Mouse (Mus musculus) lung, embryonic 15.5 days (tissue): ENCODE results near the gene Kifc1. TPM values are rescaled to one million over a fixed set of nuclear protein-coding genes. Genes with fewer than 3 reads are reported as not detected.

Experiments
- ATAC-seq: fragments of 200-750 bp; cut with Nextera tagmentation; 2 replicates; pipeline ENCODE4 v1.8.0; 2017; ENCODE audit warnings: moderate number of reproducible peaks, borderline replicate concordance; ENCODE audit not compliant: low FRiP score, low TSS enrichment; ENCODE audit errors: extremely low read depth
- H3K27ac ChIP-seq: fragments of 300-500 bp; sonication (generic); 2 replicates; pipeline ENCODE4 v1.5.1; 2015; ENCODE audit warnings: moderate library complexity, mild to moderate bottlenecking, inconsistent platforms
- H3K27me3 ChIP-seq: fragments of 300-500 bp; sonication (generic); 2 replicates; pipeline ENCODE4 v1.6.1; 2015; ENCODE audit warnings: inconsistent platforms
- H3K36me3 ChIP-seq: fragments of 300-500 bp; sonication (generic); 2 replicates; pipeline ENCODE4 v1.6.1; 2015; ENCODE audit warnings: inconsistent platforms
- H3K4me1 ChIP-seq: fragments of 300-500 bp; sonication (generic); 2 replicates; pipeline ENCODE4 v1.6.1; 2015; ENCODE audit warnings: inconsistent platforms
- H3K4me2 ChIP-seq: fragments of 300-500 bp; sonication (generic); 2 replicates; pipeline ENCODE4 v1.6.1; 2015; ENCODE audit warnings: inconsistent platforms, mild to moderate bottlenecking, moderate library complexity
- H3K4me3 ChIP-seq: fragments of 300-500 bp; sonication (generic); 2 replicates; pipeline ENCODE4 v1.5.1; 2015; ENCODE audit warnings: mild to moderate bottlenecking, inconsistent platforms
- H3K9ac ChIP-seq: fragments of 300-500 bp; sonication (generic); 2 replicates; pipeline ENCODE4 v1.6.1; 2015; ENCODE audit warnings: inconsistent platforms
- H3K9me3 ChIP-seq: fragments of 300-500 bp; sonication (generic); 2 replicates; pipeline ENCODE4 v1.6.1; 2016; ENCODE audit warnings: inconsistent platforms
- WGBS: fragments of 180-500 bp; shearing (Covaris S2); methylation state at CpG from one replicate; pipeline ENCODE4 v1.1.7; 2015; 5-methylcytosine and 5-hydroxymethylcytosine counted together
- polyA plus RNA-seq: library from polyadenylated mRNA; unstranded; fragments of >200 nt; fragmentation: Nextera tagmentation; extraction: Ambion mirVana; gene quantifications from 2 replicates; pipeline ENCODE4 v1.2.1, GENCODE M21; 2015

Kifc1 gene
- 10.1 and 10.6 TPM in 2 replicates for polyA plus RNA-seq

- H3K4me1 ChIP-seq: peaks cover 17% of the 10 kb centered on the region; the same call in 1 of the 2 replicates
- no peaks in the 10 kb centered on the region for H3K27me3 ChIP-seq
- peaks cover 7% of the 10 kb centered on the region; the same call in 1 of the 2 replicates for H3K36me3 ChIP-seq
- ATAC-seq: peak; percentile 99
- peak within 1 kb of the TSS; percentile 73 for H3K4me3 ChIP-seq
- peak within 1 kb of the TSS; percentile 62 for H3K4me2 ChIP-seq
- H3K27ac ChIP-seq: peak within 1 kb of the TSS; percentile 75
- WGBS: under 1% methylated on average over 49 of the region's 49 CpGs
- no peaks in the 10 kb centered on the region for H3K9me3 ChIP-seq
- H3K9ac ChIP-seq: peak within 1 kb of the TSS; percentile 66
Measured at GRCm38 (mm10) chr17:33890533-33891059, at the start of gene Kifc1. TSS of gene Kifc1 (minus strand) at chr17:33890661.

GRCm38 (mm10) chr17:33938783-33939182 is 48.3 kb upstream of the Kifc1 start:
- Histone ChIP-seq H3K27ac (no peak overlapping the region), H3K9ac (no peak overlapping the region), H3K36me3 (peaks cover 30% of the 10 kb centered on the region; the same call in 1 of the 2 replicates), H3K27me3 (no peaks in the 10 kb centered on the region), H3K4me2 (peak overlapping the region; percentile 94), H3K4me1 (peaks cover 21% of the 10 kb centered on the region), H3K4me3 (peak overlapping the region; percentile 93), H3K9me3 (no peaks in the 10 kb centered on the region)
- 75% methylated on average over 11 of the region's 11 CpGs for WGBS
- no peak for ATAC-seq

DNA sequence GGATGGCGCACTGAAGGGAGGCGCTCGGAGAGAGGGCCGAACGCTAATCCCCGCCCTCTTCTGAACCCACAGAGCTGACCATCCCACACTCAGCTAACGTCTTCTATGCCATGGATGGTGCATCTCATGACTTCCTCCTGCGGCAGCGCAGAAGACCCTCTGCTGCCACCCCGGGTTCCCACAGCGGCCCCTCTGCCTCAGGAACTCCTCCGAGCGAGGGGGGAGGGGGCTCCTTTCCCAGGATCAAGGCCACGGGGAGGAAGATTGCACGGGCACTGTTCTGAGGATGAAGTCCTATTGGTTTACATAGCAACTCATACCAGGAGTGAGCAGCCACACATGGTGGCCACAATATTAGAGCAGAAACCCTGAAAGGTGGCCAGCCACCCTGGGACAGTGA is 46.5 kb upstream of the Kifc1 start:
- 77% methylated on average over 15 of the region's 15 CpGs for WGBS
- Histone ChIP-seq H3K36me3 (peaks cover 36% of the 10 kb centered on the region; the same call in 1 of the 2 replicates), H3K27ac (no peak overlapping the region), H3K4me1 (peaks cover 21% of the 10 kb centered on the region), H3K9me3 (no peaks in the 10 kb centered on the region), H3K27me3 (no peaks in the 10 kb centered on the region), H3K4me2 (no peak overlapping the region), H3K9ac (no peak overlapping the region), H3K4me3 (no peak overlapping the region)
- no peak for ATAC-seq

DNA sequence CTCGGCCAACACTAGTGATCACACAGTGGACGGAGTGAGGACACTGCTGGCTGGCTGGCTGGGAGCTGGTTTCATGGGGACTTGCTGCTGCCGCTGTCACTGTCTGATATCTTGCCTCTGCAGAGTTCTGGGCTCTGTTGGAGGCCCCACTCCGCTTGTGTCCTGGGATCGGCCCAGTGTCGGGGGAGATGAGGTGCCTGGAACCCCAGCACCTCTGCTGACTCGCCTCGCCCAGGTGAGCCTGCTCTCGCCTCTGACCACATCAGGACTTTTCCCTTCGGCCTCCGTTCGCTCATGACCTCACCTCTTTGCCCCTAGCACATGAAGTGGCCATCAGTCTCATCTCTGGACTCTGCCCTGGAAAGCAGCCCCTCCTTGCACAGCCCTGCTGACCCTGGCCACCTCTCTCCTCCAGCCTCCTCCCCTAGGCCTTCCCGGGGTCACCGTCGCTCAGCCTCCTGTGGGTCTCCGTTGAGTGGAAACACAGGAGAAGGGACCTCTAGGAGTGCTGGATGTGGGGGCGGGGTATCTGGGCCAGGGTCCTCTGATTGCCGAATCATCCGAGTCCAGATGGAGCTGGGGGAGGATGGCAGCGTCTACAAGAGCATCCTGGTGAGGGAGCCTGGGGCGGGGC is 45.1 kb upstream of the Kifc1 start:
- no peaks in the 10 kb centered on the region for H3K9me3 ChIP-seq
- 80% methylated on average over 21 of the region's 21 CpGs for WGBS
- no peak overlapping the region for H3K27ac ChIP-seq
- ATAC-seq: no peak
- H3K9ac ChIP-seq: no peak overlapping the region
- H3K4me2 ChIP-seq: no peak overlapping the region
- no peaks in the 10 kb centered on the region for H3K27me3 ChIP-seq
- no peak overlapping the region for H3K4me3 ChIP-seq
- H3K36me3 ChIP-seq: peaks cover 36% of the 10 kb centered on the region; the same call in 1 of the 2 replicates
- H3K4me1 ChIP-seq: peaks cover 22% of the 10 kb centered on the region

- peaks cover 36% of the 10 kb centered on the region; the same call in 1 of the 2 replicates for H3K36me3 ChIP-seq
- H3K9me3 ChIP-seq: no peaks in the 10 kb centered on the region
- no peak overlapping the region for H3K27ac ChIP-seq
- no peak for ATAC-seq
- H3K4me1 ChIP-seq: peaks cover 19% of the 10 kb centered on the region
- no peak overlapping the region for H3K9ac ChIP-seq
- WGBS: 90% methylated on average over 15 of the region's 15 CpGs
- H3K27me3 ChIP-seq: no peaks in the 10 kb centered on the region
- H3K4me3 ChIP-seq: no peak overlapping the region
- H3K4me2 ChIP-seq: no peak overlapping the region
Measured at GRCm38 (mm10) chr17:33932970-33933369, 42.5 kb upstream of the Kifc1 start.

DNA sequence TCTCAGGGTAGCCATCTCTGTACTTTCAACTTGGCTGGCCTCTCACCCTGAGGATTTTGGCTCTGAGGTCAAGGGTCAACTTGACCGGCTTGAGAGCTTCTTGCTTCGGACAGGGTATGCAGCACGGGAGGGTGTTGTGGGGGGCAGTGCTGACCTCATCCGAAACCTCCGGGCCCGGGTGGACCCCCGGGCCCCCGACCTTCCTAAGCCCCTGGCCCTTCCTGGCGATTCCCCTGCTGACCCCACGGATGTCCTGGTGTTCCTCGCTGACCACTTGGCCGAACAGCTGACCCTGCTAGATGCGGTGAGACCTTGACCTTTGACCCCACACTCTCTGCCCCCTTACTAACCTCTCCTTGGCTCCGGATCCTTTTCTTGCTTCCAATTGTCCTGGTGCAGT is 42.0 kb upstream of the Kifc1 start:
- Histone ChIP-seq H3K27ac (no peak overlapping the region), H3K36me3 (peaks cover 34% of the 10 kb centered on the region; the same call in 1 of the 2 replicates), H3K9ac (no peak overlapping the region), H3K27me3 (no peaks in the 10 kb centered on the region), H3K4me3 (no peak overlapping the region), H3K4me2 (no peak overlapping the region), H3K4me1 (peaks cover 23% of the 10 kb centered on the region), H3K9me3 (no peaks in the 10 kb centered on the region)
- ATAC-seq: no peak
- 82% methylated on average over 14 of the region's 14 CpGs for WGBS

GRCm38 (mm10) chr17:33931947-33932346 is 41.5 kb upstream of the Kifc1 start:
- no peak for ATAC-seq
- peaks cover 23% of the 10 kb centered on the region for H3K4me1 ChIP-seq
- no peaks in the 10 kb centered on the region for H3K9me3 ChIP-seq
- H3K4me3 ChIP-seq: no peak overlapping the region
- H3K27ac ChIP-seq: no peak overlapping the region
- H3K36me3 ChIP-seq: peaks cover 29% of the 10 kb centered on the region; the same call in 1 of the 2 replicates
- WGBS: 87% methylated on average over 11 of the region's 11 CpGs
- H3K9ac ChIP-seq: no peak overlapping the region
- H3K4me2 ChIP-seq: no peak overlapping the region
- no peaks in the 10 kb centered on the region for H3K27me3 ChIP-seq

DNA sequence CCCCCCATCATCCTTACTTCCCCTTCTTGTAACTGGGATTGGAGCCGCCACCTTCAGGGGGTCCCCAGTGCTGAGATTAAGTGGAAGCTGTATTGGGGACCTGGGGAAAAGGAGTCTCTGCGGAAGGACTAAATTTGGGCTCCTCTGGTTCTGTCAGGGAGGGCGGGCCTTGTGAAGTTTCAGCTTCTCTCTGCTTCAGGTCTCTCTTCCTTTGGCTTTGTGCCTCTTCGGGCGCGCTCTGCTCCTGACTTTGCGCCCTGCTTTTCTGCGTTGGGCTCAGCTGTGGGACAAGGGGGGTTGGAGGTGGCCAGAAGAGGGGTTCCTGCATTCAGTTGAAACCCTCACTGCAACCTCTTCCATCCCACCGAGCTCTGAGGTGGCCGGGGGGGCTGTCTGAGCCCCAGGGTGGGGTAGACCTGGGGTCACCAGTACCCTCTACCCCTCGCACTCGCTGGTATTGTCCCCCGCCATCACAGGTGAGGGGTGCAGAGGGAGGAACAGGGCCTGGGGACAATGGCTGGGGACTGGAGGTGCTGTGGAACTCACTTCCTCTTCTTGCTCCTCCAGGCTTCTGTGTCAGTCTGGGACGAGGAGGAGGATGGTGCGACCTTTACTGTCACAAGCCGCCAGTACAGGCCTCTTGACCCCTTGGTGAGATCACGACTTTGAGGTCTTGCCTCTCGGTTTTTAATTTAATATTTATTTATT is 40.9 kb upstream of the Kifc1 start:
- Histone ChIP-seq H3K27me3 (no peaks in the 10 kb centered on the region), H3K9ac (peak overlapping the region; percentile 76), H3K36me3 (peaks cover 27% of the 10 kb centered on the region; the same call in 1 of the 2 replicates), H3K4me2 (peak overlapping the region; percentile 92), H3K4me1 (peaks cover 23% of the 10 kb centered on the region), H3K27ac (no peak overlapping the region; the same call in 1 of the 2 replicates), H3K4me3 (peak overlapping the region; percentile 79), H3K9me3 (no peaks in the 10 kb centered on the region)
- WGBS: 38% methylated on average over 18 of the region's 18 CpGs
- no peak for ATAC-seq

DNA sequence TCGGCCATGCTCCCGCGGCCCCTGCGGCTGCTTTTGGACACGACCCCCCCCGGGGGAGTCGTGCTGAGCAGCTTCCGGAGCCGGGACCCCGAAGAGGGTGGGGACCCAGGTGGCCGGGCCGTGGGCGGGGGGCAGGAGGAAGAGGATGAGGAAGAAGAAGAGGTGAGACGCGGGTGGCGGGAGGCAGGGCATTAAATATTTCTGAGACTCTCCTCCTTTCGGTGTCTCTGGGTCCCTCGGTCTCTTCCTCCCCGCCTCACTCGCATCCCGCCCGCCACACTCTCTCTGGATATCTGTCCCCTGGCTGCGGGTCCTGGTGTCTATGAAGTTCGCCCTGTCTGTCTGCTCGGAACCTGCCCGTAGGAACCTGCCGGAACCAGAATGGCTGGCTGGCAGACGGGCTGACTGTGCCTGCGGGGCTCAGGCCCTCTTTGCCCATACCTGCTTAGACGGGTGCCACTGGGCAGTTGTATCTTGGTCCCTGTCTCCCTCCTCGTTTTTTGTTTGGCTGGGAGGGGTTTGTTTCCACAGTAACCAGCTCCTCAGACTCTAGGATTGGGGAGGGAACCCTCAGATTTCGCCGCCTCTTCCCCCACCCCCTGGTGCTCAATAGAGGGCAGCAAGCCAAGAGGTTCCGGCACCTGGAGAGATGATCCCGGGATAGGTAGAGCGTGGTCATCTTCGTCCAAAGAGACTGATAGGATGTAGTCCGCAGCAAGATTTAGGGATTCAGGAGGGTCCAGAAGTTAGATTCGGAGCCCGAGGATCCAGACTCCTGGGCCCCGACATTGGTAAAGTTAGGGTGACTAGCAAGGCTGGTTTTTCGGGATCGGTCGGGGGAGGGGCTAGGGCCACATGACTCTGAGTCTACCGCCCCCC is 40.1 kb upstream of the Kifc1 start:
- peaks cover 28% of the 10 kb centered on the region for H3K36me3 ChIP-seq
- peak overlapping the region; percentile 79 for H3K4me3 ChIP-seq
- no peaks in the 10 kb centered on the region for H3K27me3 ChIP-seq
- H3K9ac ChIP-seq: peak overlapping the region; percentile 76
- WGBS: under 1% methylated on average over 38 of the region's 45 CpGs
- H3K9me3 ChIP-seq: no peaks in the 10 kb centered on the region
- H3K4me2 ChIP-seq: peak overlapping the region; percentile 92
- peaks cover 23% of the 10 kb centered on the region for H3K4me1 ChIP-seq
- peak overlapping the region; percentile 98 for H3K27ac ChIP-seq
- ATAC-seq: peak; percentile 2; the same call in 1 of the 2 replicates

- H3K36me3 ChIP-seq: peaks cover 29% of the 10 kb centered on the region
- no peaks in the 10 kb centered on the region for H3K27me3 ChIP-seq
- WGBS: under 1% methylated on average over 75 of the region's 80 CpGs
- peak within 1 kb of the TSS; percentile 98 for H3K27ac ChIP-seq
- H3K4me1 ChIP-seq: peaks cover 23% of the 10 kb centered on the region
- peak within 1 kb of the TSS; percentile 79 for H3K9ac ChIP-seq
- H3K4me2 ChIP-seq: peak within 1 kb of the TSS; percentile 92
- H3K4me3 ChIP-seq: peak within 1 kb of the TSS; percentile 79
- peak; percentile 85 for ATAC-seq
- H3K9me3 ChIP-seq: no peaks in the 10 kb centered on the region
Measured at GRCm38 (mm10) chr17:33929371-33930279, 39.2 kb upstream of the Kifc1 start, which contains the start of gene Rgl2. TSS of gene Rgl2 (plus strand) at chr17:33929543.
